Mouse (Mus musculus): ENCODE measurements around the gene Klf9.

Klf9 gene

GRCm38 (mm10) chr19:23163361-23163760 is 22.3 kb downstream of the Klf9 start:
- no peak for DNase-seq (ENCODE audit: low read depth, low spot score)

GRCm38 (mm10) chr19:23164651-23165240 is 23.7 kb downstream of the Klf9 start:
- no peak for DNase-seq (ENCODE audit: low read depth, low spot score)

- DNase-seq (ENCODE audit: low read depth, low spot score), result no peak
Measured at GRCm38 (mm10) chr19:23166550-23167284, 25.7 kb downstream of the Klf9 start.

- DNase-seq (ENCODE audit: low read depth, low spot score), result no peak
Measured at GRCm38 (mm10) chr19:23168899-23169658, 28.1 kb downstream of the Klf9 start.

- DNase-seq (ENCODE audit: low read depth, low spot score), result no peak
Measured at GRCm38 (mm10) chr19:23169659-23170050, 28.6 kb downstream of the Klf9 start.

GRCm38 (mm10) chr19:23170476-23170875 is 29.4 kb downstream of the Klf9 start:
- no peak for DNase-seq (ENCODE audit: low read depth, low spot score)

- no peak for DNase-seq (ENCODE audit: low read depth, low spot score)
Measured at GRCm38 (mm10) chr19:23171136-23171535, 30.1 kb downstream of the Klf9 start.

- no peak for DNase-seq (ENCODE audit: low read depth, low spot score)
Measured at GRCm38 (mm10) chr19:23175090-23175489, 34.1 kb downstream of the Klf9 start.

GRCm38 (mm10) chr19:23175511-23175910 is 34.5 kb downstream of the Klf9 start:
- DNase-seq (ENCODE audit: low read depth, low spot score), result no peak

- no peak for DNase-seq (ENCODE audit: low read depth, low spot score)
Measured at GRCm38 (mm10) chr19:23178533-23178932, 37.5 kb downstream of the Klf9 start.

GRCm38 (mm10) chr19:23183493-23183892 is 42.5 kb downstream of the Klf9 start:
- DNase-seq (ENCODE audit: low read depth, low spot score), result no peak

GRCm38 (mm10) chr19:23184068-23184467 is 43.0 kb downstream of the Klf9 start:
- no peak for DNase-seq (ENCODE audit: low read depth, low spot score)

GRCm38 (mm10) chr19:23187732-23188131 is 46.7 kb downstream of the Klf9 start:
- DNase-seq (ENCODE audit: low read depth, low spot score), result no peak

GRCm38 (mm10) chr19:23188986-23189385 is 48.0 kb downstream of the Klf9 start:
- no peak for DNase-seq (ENCODE audit: low read depth, low spot score)

- no peak for DNase-seq (ENCODE audit: low read depth, low spot score)
Measured at GRCm38 (mm10) chr19:23189744-23190143, 48.7 kb downstream of the Klf9 start.

GRCm38 (mm10) chr19:23191486-23191885 is 50.5 kb downstream of the Klf9 start:
- no peak for DNase-seq (ENCODE audit: low read depth, low spot score)

- DNase-seq (ENCODE audit: low read depth, low spot score), result no peak
Measured at GRCm38 (mm10) chr19:23193076-23193475, 52.0 kb downstream of the Klf9 start.

- DNase-seq (ENCODE audit: low read depth, low spot score), result no peak
Measured at GRCm38 (mm10) chr19:23202106-23202505, 61.1 kb downstream of the Klf9 start.

GRCm38 (mm10) chr19:23203505-23204053 is 62.6 kb downstream of the Klf9 start:
- DNase-seq (ENCODE audit: low read depth, low spot score), result no peak

- DNase-seq (ENCODE audit: low read depth, low spot score), result no peak
Measured at GRCm38 (mm10) chr19:23211325-23211724, 70.3 kb downstream of the Klf9 start.

GRCm38 (mm10) chr19:23214326-23214725 is 73.3 kb downstream of the Klf9 start:
- DNase-seq (ENCODE audit: low read depth, low spot score), result no peak
